Mouse (Mus musculus) layer of hippocampus, postnatal 25 days (tissue): ENCODE data around the gene Rars2. TPM values are rescaled to one million over a fixed set of nuclear protein-coding genes. Genes with fewer than 3 reads are reported as not detected.

Source experiments
- DNase-seq, 2 experiments: peaks; one replicate each; pipeline ENCODE4 v3.0.0; 2022; ENCODE audit warnings: mixed read lengths in 2 of 2, low spot score in 1 of 2; ENCODE audit errors: extremely low spot score in 1 of 2
- total RNA-seq, 2 experiments: library from RNA; stranded (reverse); gene quantifications; 2 replicates each; pipeline ENCODE4 v1.2.3; 2021

The Rars2 gene
- total RNA-seq, 2 experiments from 2014 or later, result 22.6 to 33.8 TPM

GRCm38 (mm10) chr4:34639745-34640364, 25.1 kb downstream of the Rars2 start:
- DNase-seq, result no peak

- no peak for DNase-seq
Observed at GRCm38 (mm10) chr4:34640731-34641130, 26.0 kb downstream of the Rars2 start.

- DNase-seq, result no peak
Observed at GRCm38 (mm10) chr4:34644779-34645178, 30.0 kb downstream of the Rars2 start.

DNA sequence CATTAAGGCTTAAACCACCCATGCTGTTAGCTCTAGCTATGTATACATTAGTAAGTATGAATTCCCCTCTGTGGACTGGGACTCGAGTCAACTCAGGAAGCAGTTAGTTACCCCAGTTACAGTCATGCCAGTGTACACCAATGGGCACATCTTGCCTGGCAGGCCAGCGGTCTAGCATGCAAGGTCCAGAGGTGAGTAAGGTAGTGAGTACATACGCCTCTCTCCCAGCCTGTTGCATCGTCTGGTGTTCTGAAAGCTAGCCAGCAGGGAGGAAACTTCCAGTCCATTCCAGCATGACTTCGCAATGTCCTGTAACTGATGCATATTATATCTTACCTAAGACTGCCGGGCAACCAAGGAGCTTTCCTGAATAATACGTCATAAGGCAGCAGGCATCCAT, 38.4 kb downstream of the Rars2 start:
- DNase-seq, result no peak

- no peak for DNase-seq
Observed at GRCm38 (mm10) chr4:34656101-34656500, 41.3 kb downstream of the Rars2 start.

DNA sequence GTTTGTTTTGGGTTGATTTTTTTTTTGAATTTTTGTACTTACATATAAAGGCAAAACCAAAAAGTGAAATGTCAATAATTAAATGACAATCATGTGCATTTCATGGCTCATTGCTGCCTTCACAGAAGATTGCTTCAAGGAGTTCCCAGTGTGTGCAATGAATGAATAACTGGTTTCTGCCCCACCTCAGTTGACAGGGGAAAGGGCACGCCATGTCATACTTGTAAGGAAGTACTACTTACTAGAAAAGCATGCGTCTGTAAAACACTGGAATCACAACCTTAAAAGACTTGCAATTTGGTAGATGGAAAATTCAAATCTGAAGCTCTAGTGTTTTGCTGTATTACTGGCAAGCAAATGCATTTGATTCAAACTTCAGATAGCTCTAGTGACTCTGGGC, 44.3 kb downstream of the Rars2 start:
- no peak for DNase-seq

GRCm38 (mm10) chr4:34661514-34661913, 46.8 kb downstream of the Rars2 start:
- DNase-seq, result no peak

GRCm38 (mm10) chr4:34661927-34662326, 47.2 kb downstream of the Rars2 start:
- DNase-seq, result no peak

DNA sequence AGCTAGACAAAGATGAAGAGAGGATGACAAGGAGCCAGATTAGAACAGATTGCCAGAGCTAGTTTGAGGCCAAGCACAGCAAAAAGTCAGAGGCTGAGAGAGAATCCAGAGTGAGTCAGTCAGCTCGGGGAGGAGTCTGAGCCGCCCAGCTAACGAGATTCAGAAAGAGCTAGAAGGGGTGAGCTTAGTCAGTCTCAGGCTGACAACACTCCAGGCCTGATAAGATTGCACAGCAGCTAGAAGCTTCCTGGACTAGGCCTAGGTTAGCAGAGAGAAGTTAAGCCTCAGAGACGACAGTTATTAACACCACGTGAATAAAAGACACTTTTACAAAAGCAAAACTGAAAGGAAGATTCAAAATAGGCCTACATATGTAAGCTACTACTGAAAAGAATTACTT, 53.2 kb downstream of the Rars2 start:
- no peak for DNase-seq

- no peak for DNase-seq
Observed at GRCm38 (mm10) chr4:34673721-34674120, 59.0 kb downstream of the Rars2 start.

DNA sequence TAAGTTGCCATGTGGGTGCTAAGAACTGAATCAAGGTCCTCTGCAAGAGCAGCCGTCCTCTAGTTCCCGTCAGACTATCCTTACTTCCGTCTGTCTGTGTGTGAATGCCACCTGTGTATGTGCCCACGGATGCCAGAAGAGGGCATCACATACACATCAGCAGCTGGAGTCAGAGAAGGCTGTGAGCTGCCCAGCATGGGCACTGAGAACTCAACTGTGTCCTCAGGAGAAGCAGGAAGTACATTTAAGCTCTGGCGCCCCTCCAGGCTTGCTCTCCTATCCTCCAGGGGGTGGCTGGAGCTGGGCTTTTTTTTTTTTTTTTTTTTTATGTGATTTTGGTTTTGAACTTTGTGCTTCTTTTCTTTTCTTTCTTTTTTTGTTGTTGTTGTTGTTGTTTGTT, 65.8 kb downstream of the Rars2 start:
- no peak for DNase-seq

- DNase-seq, result peak; percentile 84 to 85
Observed at GRCm38 (mm10) chr4:34686874-34687567, 72.3 kb downstream of the Rars2 start, which contains the start of gene Slc35a1. Gene Slc35a1 (minus strand): TSS chr4:34687438.

DNA sequence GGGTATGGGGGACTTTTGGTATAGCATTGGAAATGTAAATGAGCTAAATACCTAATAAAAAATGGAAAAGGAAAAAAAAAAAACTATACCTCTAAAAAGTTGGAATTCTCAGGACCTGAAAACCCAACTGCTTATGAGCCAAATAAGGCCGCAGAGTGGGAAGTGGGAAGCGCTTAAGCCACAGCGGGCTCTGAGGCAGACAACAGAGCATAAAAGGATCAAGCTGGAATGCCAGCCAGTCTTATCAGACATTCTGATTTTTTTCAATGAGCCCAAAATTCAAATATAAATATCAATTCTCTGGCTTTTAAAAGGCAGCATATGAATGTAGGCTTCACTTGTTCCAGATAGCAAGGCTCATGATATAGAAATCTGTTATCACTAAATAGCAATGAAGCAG, 73.3 kb downstream of the Rars2 start:
- DNase-seq, result no peak

DNA sequence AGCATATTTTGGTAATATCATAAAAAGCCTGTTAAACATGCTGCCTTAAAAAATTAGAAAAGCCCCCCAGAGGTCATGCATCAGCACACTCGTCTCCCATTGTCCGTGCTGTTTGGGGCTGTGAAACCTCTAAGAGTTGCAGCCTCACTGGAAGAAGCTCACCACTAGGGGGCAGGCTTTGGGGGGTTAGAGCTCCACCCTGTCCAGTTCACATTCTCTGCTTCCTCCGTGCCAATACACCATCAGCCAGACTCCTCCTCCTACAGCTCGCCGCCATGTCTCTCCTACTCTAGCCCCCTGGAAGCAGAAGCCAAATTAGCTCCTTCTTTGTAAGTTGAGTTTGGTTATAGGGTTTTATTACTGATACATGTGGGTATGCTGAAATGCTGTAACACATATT, 86.8 kb downstream of the Rars2 start:
- DNase-seq, result peak in 1 of 2 experiments; percentile 48

- DNase-seq, result no peak
Observed at GRCm38 (mm10) chr4:34702231-34702630, 87.5 kb downstream of the Rars2 start.

GRCm38 (mm10) chr4:34703029-34703428, 88.3 kb downstream of the Rars2 start:
- DNase-seq, result no peak

- DNase-seq, result no peak
Observed at GRCm38 (mm10) chr4:34707248-34707647, 92.5 kb downstream of the Rars2 start.

DNA sequence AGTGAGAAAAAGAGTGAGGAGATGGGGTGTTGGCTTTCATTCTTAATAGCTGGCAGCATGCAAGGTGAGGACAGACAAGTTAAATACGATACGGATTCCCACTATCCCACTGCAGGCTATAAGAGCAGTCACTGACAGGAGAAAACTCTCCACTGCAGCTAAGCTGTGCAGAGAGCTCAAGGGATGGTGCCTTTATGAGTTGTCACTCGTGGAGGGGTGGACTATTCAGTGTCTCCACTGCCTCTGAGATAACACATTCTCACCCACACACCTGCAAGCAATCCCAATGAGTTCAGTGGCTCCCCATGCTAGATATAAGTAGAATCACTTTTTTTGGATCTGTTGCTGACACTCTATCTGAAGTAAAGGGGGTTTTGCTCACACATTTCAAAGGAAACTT, 93.4 kb downstream of the Rars2 start:
- no peak for DNase-seq
